Mouse (Mus musculus): ENCODE results near the gene AB124611. TPM values are rescaled to one million over a fixed set of nuclear protein-coding genes. Genes with fewer than 3 reads are reported as not detected.
"Not testable (repeated sequence)": the region's sequence is repeated elsewhere in the genome, so short reads cannot be mapped to it uniquely, and the experiment has no call there.

AB124611 gene
- polyA plus RNA-seq, 1 experiment from 2014 or later = 5.6 TPM

DNA sequence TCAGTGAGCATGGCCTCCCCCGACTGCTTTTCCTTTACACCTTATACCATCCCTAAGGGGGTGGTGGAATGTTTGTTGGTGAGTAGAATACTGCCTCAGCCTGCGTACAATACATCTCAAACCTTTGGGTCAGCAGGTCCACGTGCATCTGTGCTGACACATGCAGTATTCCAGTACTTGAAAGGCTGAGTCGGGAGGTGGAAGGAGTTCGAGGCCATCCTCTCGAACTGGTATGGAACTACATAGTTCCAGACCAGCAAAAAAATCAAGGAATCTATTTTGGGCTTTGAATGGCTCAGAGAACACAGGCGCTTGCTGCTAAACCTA, 15.3 kb upstream of the AB124611 start:
- H3K9me3 ChIP-seq (ENCODE audit: control insufficient read depth, low read length) = no peaks in the 10 kb centered on the region
- H3K27ac ChIP-seq (ENCODE audit: low read depth, low read length) = peak overlapping the region; percentile 87
- H3K4me1 ChIP-seq (replicated peaks; ENCODE audit: control insufficient read depth, insufficient read depth, low read length) = peaks cover 6% of the 10 kb centered on the region; the same call in 1 of the 2 replicates
- H3K9ac ChIP-seq (ENCODE audit: low read length) = peak overlapping the region; percentile 79
- peaks cover 6% of the 10 kb centered on the region; the same call in 1 of the 2 replicates for H3K36me3 ChIP-seq (ENCODE audit: control insufficient read depth, insufficient read depth, low read length)
- DNase-seq (ENCODE audit: low spot score) (no peak), ATAC-seq (replicated peaks; ENCODE audit: low FRiP score) (peak; percentile 28)
- H3K27me3 ChIP-seq (ENCODE audit: control insufficient read depth, insufficient read depth, low read length) = no peaks in the 10 kb centered on the region
- H3K4me3 ChIP-seq (ENCODE audit: low read depth, low read length) = peak overlapping the region; percentile 70
- H3K4me2 ChIP-seq (ENCODE audit: low read depth, low read length, severe bottlenecking) = peak overlapping the region; percentile 67
- 5% methylated on average over 7 of the region's 7 CpGs for WGBS

DNA sequence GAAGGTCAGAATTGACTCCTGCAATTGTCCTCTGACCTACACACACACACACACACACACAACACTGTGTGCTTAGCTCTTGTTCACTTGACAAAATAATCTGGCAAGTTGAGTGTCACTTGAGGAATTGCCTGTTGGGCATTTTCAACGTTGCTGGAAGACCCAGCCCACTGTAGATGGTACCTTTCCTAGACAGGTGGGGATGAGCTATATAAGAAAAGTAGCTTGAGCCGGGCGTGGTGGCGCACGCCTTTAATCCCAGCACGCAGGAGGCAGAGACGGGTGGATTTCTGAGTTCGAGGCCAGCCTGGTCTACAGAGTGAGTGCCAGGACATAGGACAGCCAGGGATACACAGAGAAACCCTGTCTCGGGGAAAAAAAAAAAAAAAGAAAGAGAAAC, 14.9 kb upstream of the AB124611 start:
- WGBS = 75% methylated on average over 9 of the region's 9 CpGs
- DNase-seq (ENCODE audit: low spot score) (no peak), ATAC-seq (replicated peaks; ENCODE audit: low FRiP score) (no peak)
- H3K4me3 ChIP-seq (ENCODE audit: low read depth, low read length) = peak overlapping the region; percentile 70
- H3K36me3 ChIP-seq (ENCODE audit: control insufficient read depth, insufficient read depth, low read length) = peaks cover 6% of the 10 kb centered on the region; the same call in 1 of the 2 replicates
- H3K27ac ChIP-seq (ENCODE audit: low read depth, low read length) = no peak overlapping the region
- H3K9ac ChIP-seq (ENCODE audit: low read length) = peak overlapping the region; percentile 79
- H3K4me1 ChIP-seq (replicated peaks; ENCODE audit: control insufficient read depth, insufficient read depth, low read length) = peaks cover 6% of the 10 kb centered on the region; the same call in 1 of the 2 replicates
- no peaks in the 10 kb centered on the region for H3K27me3 ChIP-seq (ENCODE audit: control insufficient read depth, insufficient read depth, low read length)
- H3K4me2 ChIP-seq (ENCODE audit: low read depth, low read length, severe bottlenecking) = peak overlapping the region; percentile 67
- H3K9me3 ChIP-seq (ENCODE audit: control insufficient read depth, low read length) = no peaks in the 10 kb centered on the region

DNA sequence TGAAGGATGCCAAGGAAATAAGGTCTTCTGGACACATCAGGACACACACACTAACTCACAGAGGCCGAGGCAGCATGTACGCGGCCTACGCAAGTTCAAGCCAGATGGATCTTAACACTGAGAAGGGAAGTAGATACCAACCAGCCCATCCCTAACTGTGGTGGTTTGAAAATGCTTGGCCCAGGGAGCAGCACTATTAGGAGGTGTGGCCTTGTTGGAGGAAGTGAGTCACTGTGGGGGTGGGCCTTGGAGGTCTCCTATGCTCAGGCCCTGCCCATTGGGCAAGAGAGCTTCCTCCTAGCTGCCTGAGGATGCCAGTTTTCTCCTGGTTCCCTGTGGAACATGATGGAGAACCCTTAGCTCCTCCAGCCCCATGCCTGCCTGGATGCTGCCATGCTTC, 12.5 kb upstream of the AB124611 start:
- Histone ChIP-seq H3K27ac (ENCODE audit: low read depth, low read length) (no peak overlapping the region), H3K9me3 (ENCODE audit: control insufficient read depth, low read length) (no peaks in the 10 kb centered on the region), H3K4me1 (replicated peaks; ENCODE audit: control insufficient read depth, insufficient read depth, low read length) (peaks cover 6% of the 10 kb centered on the region; the same call in 1 of the 2 replicates), H3K4me3 (ENCODE audit: low read depth, low read length) (no peak overlapping the region), H3K4me2 (ENCODE audit: low read depth, low read length, severe bottlenecking) (no peak overlapping the region), H3K9ac (ENCODE audit: low read length) (no peak overlapping the region), H3K27me3 (ENCODE audit: control insufficient read depth, insufficient read depth, low read length) (no peaks in the 10 kb centered on the region), H3K36me3 (ENCODE audit: control insufficient read depth, insufficient read depth, low read length) (no peaks in the 10 kb centered on the region)
- no peak for ATAC-seq (replicated peaks; ENCODE audit: low FRiP score)
- WGBS = 97% methylated on average over 4 of the region's 4 CpGs
- no peak for DNase-seq (ENCODE audit: low spot score)

DNA sequence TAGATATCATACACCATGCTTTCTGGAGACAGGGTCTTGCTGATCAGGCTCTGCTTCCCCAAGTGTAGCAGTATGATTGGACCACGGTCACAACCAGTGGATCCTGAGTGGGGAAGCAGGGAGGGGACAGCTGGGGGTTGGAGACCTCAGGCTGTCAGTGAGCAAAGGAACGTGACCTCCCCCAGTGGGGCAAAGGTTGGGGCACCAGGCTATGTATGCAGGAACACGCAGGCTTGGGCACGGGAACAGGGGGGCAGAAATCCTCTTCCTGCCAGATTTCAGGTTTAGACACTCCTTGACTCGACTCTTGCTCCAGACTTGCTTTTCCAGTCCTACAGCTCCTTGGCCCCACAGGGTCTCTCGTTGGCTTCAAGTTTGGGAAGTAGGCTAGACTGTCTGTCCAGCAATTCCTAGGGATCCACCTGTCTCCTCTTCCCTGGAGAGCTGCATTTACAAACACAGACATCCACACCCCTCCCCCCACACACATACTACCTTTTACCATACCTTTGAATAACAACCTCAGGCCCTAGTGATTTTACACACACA, 8.0 kb upstream of the AB124611 start:
- Histone ChIP-seq H3K4me3 (ENCODE audit: low read depth, low read length) (no peak overlapping the region), H3K4me1 (replicated peaks; ENCODE audit: control insufficient read depth, insufficient read depth, low read length) (no peaks in the 10 kb centered on the region), H3K27me3 (ENCODE audit: control insufficient read depth, insufficient read depth, low read length) (no peaks in the 10 kb centered on the region), H3K9ac (ENCODE audit: low read length) (no peak overlapping the region), H3K9me3 (ENCODE audit: control insufficient read depth, low read length) (no peaks in the 10 kb centered on the region), H3K27ac (ENCODE audit: low read depth, low read length) (no peak overlapping the region), H3K36me3 (ENCODE audit: control insufficient read depth, insufficient read depth, low read length) (no peaks in the 10 kb centered on the region), H3K4me2 (ENCODE audit: low read depth, low read length, severe bottlenecking) (no peak overlapping the region)
- ATAC-seq (replicated peaks; ENCODE audit: low FRiP score) = no peak
- 87% methylated on average over 6 of the region's 6 CpGs for WGBS
- DNase-seq (ENCODE audit: low spot score) = no peak

DNA sequence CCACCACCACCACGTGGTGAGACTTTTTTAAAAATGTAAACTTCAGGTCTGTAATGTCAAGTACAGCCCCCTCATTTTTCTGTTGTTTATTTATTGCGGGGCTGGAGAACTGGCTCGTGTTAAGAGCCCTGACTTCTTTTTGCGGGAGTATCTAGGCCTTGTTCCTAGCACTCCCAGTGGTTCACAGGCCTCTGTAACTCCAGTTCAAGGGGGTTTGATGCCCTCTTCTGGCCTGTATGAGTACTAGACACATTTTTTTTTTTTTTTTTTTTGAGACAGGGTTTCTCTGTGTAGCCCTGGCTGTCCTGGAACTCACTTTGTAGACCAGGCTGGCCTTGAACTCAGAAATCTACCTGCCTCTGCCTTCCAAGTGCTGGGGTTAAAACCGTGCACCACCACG, 7.3 kb upstream of the AB124611 start:
- not testable (repeated sequence) for DNase-seq (ENCODE audit: low spot score); H3K4me1 ChIP-seq (replicated peaks; ENCODE audit: control insufficient read depth, insufficient read depth, low read length); H3K4me2 ChIP-seq (ENCODE audit: low read depth, low read length, severe bottlenecking); H3K27me3 ChIP-seq (ENCODE audit: control insufficient read depth, insufficient read depth, low read length); H3K9me3 ChIP-seq (ENCODE audit: control insufficient read depth, low read length); H3K9ac ChIP-seq (ENCODE audit: low read length); H3K4me3 ChIP-seq (ENCODE audit: low read depth, low read length); H3K36me3 ChIP-seq (ENCODE audit: control insufficient read depth, insufficient read depth, low read length); ATAC-seq (replicated peaks; ENCODE audit: low FRiP score); H3K27ac ChIP-seq (ENCODE audit: low read depth, low read length)
- 83% methylated on average over 6 of the region's 6 CpGs for WGBS

DNA sequence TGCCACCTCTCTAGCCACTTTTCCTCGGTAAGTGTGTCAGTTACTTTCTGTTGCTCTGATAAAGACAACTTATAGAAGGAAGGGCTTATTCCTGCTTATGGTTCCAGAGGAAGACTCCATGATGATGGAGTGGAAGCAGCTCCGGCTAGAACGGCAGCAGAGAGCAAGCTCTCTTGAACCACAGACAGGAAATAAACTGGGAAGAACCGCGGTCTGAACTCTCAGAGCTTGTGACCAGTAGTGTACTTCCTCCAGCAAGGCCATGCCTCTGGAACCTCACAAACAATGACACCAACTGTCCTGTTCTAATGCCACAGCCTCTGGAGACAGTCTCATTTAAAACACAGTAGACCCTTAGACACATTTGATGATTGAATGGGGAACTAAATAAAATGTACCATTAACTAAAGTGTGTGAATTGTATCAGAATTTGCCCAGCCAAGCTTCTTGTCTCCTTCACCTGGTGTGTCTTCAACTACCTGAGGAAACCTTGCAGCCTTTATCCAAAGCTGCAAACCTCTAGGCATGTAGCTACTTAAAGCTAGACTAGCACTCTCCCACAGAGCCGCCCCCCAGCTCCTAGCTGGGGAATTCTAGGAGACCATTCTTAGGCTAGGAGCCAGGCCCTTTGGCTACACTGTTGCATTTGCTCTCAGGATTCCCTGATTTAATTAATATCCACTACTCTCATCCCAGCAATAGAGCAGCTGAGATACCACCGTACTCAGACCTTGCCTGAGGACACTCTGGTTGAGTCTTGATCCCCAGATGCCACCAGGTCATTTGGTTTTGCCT, 637 bp upstream of the AB124611 start:
- H3K36me3 ChIP-seq (ENCODE audit: control insufficient read depth, insufficient read depth, low read length) = no peaks in the 10 kb centered on the region
- H3K27me3 ChIP-seq (ENCODE audit: control insufficient read depth, insufficient read depth, low read length) = no peaks in the 10 kb centered on the region
- no peak overlapping the region for H3K27ac ChIP-seq (ENCODE audit: low read depth, low read length)
- WGBS = 88% methylated on average over 7 of the region's 7 CpGs
- ATAC-seq (replicated peaks; ENCODE audit: low FRiP score) (no peak), DNase-seq (ENCODE audit: low spot score) (no peak)
- H3K9ac ChIP-seq (ENCODE audit: low read length) = no peak overlapping the region
- H3K4me3 ChIP-seq (ENCODE audit: low read depth, low read length) = no peak overlapping the region
- H3K4me2 ChIP-seq (ENCODE audit: low read depth, low read length, severe bottlenecking) = no peak overlapping the region
- no peaks in the 10 kb centered on the region for H3K9me3 ChIP-seq (ENCODE audit: control insufficient read depth, low read length)
- H3K4me1 ChIP-seq (replicated peaks; ENCODE audit: control insufficient read depth, insufficient read depth, low read length) = no peaks in the 10 kb centered on the region

DNA sequence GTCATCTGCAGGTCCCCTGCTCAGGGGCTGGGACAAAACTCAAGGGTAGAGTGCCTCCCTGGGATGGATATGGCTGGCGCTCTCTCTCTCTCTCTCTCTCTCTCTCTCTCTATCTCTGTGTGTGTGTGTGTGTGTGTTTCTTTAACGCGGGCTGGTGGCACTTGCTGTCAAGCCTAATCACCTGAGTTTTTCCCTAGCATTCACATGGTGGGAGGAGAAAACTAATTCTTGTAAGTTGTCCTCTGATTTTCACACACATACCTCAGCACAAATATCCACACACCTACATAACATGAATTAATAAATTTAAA, 613 bp downstream of the AB124611 start:
- Histone ChIP-seq H3K27ac (ENCODE audit: low read depth, low read length) (no peak overlapping the region), H3K4me1 (replicated peaks; ENCODE audit: control insufficient read depth, insufficient read depth, low read length) (no peaks in the 10 kb centered on the region), H3K9ac (ENCODE audit: low read length) (no peak overlapping the region), H3K4me3 (ENCODE audit: low read depth, low read length) (no peak overlapping the region), H3K36me3 (ENCODE audit: control insufficient read depth, insufficient read depth, low read length) (no peaks in the 10 kb centered on the region), H3K27me3 (ENCODE audit: control insufficient read depth, insufficient read depth, low read length) (no peaks in the 10 kb centered on the region), H3K4me2 (ENCODE audit: low read depth, low read length, severe bottlenecking) (no peak overlapping the region), H3K9me3 (ENCODE audit: control insufficient read depth, low read length) (no peaks in the 10 kb centered on the region)
- WGBS = 89% methylated on average over 3 of the region's 3 CpGs
- no peak for DNase-seq (ENCODE audit: low spot score)
- no peak for ATAC-seq (replicated peaks; ENCODE audit: low FRiP score)

DNA sequence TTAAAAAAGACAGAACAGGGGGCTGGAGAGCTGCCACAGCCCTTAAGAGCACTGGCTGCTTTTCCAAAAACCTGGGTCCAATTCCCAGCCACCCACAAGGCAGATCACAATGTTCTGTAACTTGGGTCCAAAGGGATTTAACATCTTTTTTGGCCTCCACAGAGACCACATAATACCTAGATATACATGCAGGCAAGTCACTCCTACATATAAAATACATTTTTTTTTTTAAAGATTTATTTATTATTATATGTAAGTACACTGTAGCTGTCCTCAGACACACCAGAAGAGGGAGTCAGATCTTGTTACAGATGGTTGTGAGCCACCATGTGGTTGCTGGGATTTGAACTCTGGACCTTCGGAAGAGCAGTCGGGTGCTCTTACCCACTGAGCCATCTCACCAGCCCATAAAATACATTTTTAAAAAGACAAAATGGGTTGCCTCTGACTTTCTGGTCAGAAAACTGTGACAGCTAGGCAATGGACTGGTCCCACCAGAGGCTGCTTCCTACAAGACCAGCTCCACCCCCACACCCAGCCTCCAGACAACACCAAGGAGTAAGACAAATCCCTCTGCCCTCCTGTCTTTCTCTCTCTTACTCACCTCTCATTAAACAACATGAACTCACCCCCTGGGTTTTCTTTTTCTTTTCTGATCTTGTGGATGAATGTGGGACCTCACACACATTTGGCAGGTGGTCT, 1.3 kb downstream of the AB124611 start:
- no peaks in the 10 kb centered on the region for H3K36me3 ChIP-seq (ENCODE audit: control insufficient read depth, insufficient read depth, low read length)
- no peak for ATAC-seq (replicated peaks; ENCODE audit: low FRiP score)
- WGBS = 91% methylated on average over 2 of the region's 2 CpGs

More for the DNA sequence above, 1.3 kb downstream of the AB124611 start:
- Histone ChIP-seq H3K4me2 (ENCODE audit: low read depth, low read length, severe bottlenecking) (no peak overlapping the region), H3K9ac (ENCODE audit: low read length) (no peak overlapping the region), H3K4me1 (replicated peaks; ENCODE audit: control insufficient read depth, insufficient read depth, low read length) (no peaks in the 10 kb centered on the region), H3K27ac (ENCODE audit: low read depth, low read length) (no peak overlapping the region), H3K4me3 (ENCODE audit: low read depth, low read length) (no peak overlapping the region), H3K27me3 (ENCODE audit: control insufficient read depth, insufficient read depth, low read length) (no peaks in the 10 kb centered on the region), H3K9me3 (ENCODE audit: control insufficient read depth, low read length) (no peaks in the 10 kb centered on the region)
- no peak for DNase-seq (ENCODE audit: low spot score)

All from forebrain, embryonic 11.5 days (tissue).